Mouse (Mus musculus) embryonic stem cell, embryonic (primary cell): ENCODE data around the gene Abcf2.

ENCODE experiments used
- CTCF ChIA-PET, 4 experiments: fragments of 300-600 bp in 2 of 4; fragments of 350-600 bp in 2 of 4; sonication (Branson Sonifier 250); formaldehyde crosslinking; loops; one replicate each; lab custom pipeline; 2022; ENCODE audit warnings: inconsistent platforms in 2 of 4; lab: Charles Lee
- POLR2A ChIA-PET, 4 experiments: fragments of 300-600 bp in 2 of 4; fragments of 350-600 bp in 2 of 4; sonication (Branson Sonifier 250); formaldehyde crosslinking; loops; one replicate each; lab custom pipeline; 2022; ENCODE audit warnings: antibody characterized with exemption in 4 of 4, inconsistent platforms in 1 of 4; lab: Charles Lee

The Abcf2 gene

DNA sequence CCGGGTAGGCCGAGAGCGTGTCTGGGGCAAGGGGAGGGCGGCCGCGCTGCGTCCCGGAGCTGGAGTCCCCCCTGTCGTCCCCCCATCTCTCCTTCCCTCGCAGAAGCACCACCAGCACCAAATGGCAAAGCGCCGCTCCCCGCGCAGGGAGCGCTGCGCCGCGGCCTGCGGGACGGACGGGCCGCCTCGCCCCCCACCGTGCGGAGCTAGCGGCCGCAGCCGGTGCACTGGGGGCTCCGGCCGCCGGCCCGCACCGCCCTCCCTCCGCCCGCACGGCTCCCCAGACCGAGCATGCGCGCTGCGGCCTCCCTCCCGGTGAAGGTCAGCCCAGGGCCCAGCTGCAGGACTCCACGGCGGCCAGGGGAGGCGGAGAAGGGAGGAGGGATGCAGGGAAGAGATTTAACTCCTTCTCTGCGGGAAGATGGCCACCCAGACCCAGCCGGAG, 27.4 kb upstream of the Abcf2 start:
- POLR2A ChIA-PET: interaction anchor here in 3 of 4 experiments (0.6 to 1.2 kb wide), 8 partner anchors 11 to 205 kb away, joined by 3 to 5 read pairs (median 3); partner anchors contain the start of genes Abcf2 (in 1 of the 3) and Smarcd3 (in 1 of the 3)
- CTCF ChIA-PET: interaction anchor here in 1 of 4 experiments (1.9 kb wide), 1 partner anchor 18 kb away, joined by 4 read pairs; the partner anchor contains the start of gene Chpf2

DNA sequence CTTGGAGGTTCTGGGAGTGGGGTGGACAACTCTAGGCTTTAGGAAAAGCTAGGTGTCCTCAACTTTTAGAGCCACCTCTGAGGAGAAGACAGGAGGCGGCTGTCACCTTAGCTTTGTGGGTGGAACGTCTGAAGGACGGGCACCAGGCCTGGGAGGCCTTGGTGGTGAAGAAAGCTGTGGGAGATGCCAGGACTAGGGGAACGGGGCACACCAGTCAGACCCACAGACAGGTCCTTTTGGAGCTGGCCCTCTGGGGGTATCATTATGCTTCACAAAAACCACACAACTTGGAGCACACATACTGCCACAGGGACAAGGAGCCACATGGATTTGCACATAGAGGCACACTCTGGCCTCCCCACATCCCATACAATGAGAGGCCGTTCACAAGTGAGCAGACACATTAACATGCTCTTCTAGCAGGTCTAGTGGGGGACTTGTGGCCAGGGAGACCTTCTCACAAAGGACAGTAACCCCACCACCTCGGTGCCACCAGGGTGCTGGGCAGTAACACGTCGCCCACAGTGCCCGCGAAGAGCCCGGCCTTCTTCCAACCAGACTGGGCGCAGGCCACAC, 26.9 kb upstream of the Abcf2 start:
- ChIA-PET CTCF (interaction anchor here in 1 of 4 experiments (1.3 to 1.9 kb wide), 3 partner anchors 13 to 221 kb away, joined by 4 to 6 read pairs (median 4); partner anchors contain the start of gene Chpf2), POLR2A (interaction anchor here in 3 of 4 experiments (0.5 to 2.4 kb wide), 12 partner anchors 11 to 206 kb away, joined by 3 to 15 read pairs (median 4); partner anchors contain the start of genes Abcf2 (in 1 of the 3), Nub1 (in 1 of the 3) and Smarcd3 (in 1 of the 3))

DNA sequence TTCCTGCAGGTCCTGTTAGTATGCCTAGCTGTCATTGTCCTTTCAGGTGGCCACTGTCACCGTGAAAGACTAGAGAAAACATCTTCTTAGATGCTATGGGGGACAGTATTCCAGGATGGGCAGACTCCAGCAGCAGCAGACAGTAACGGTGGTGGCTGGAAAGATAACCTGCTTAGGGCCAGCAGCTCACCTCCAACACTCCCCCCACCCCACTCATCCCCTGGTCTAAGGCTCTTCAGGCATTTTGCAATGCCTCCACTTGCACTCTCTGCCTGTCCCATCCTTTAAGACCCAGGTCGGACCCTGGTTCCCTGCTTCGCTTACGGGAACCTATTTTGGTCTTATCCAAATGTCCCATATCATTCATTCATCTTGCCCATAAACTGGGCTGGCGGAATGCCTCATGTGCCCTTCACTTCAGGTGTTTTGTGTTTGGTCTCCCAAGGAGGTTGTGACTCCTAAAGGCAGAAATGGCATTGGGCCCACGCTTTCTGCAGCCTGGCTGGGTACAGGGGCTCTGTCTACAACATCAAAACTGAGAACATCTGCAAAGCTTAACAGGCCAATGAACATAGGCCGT, 26.3 kb upstream of the Abcf2 start:
- ChIA-PET POLR2A (interaction anchor here in 3 of 4 experiments (0.5 to 2.4 kb wide), 27 partner anchors 11 to 407 kb away, joined by 3 to 15 read pairs (median 4); partner anchors contain the start of genes Abcf2 (in 2 of the 3), Chpf2 (in 1 of the 3), Fastk (in 1 of the 3) and Nub1 (in 1 of the 3)), CTCF (interaction anchor here in 2 of 4 experiments (0.6 to 1.9 kb wide), 9 partner anchors 10 to 243 kb away, joined by 3 to 6 read pairs (median 4); partner anchors contain the start of gene Chpf2 (in 1 of the 2))

DNA sequence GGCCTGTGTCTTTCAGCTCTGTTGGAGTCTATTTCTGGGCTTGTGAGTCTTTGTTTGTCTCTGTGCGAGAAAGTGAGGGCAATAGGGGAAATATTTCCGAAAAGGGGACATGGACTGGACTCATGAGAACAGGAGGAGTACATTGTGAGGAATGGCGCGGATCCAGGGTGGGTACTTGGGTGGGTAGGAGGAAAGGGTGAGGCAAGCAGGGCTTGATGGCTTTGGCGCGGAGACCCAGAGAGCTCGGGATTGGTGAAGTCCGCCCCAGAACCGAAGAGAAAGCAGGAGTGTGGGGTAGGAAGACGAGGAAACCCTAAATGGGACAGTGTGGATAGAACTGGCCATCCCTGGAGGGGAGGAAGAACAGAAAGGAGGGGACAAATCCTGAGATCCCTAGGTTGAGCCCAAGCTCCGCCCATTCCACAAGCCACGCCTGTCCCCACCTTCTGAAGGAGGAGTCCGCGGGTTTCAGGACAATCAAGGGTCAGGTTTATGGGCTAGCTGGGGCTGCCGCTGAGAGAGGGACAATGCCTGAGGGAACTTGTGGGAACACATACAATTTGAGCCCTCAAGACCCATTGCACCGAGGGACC, 25.6 kb upstream of the Abcf2 start:
- POLR2A ChIA-PET: interaction anchor here in 3 of 4 experiments (0.5 to 2.5 kb wide), 31 partner anchors 9 to 1017 kb away, joined by 3 to 15 read pairs (median 3); partner anchors contain the start of genes Smarcd3 (in 2 of the 3), Abcf2 (in 1 of the 3), Chpf2 (in 1 of the 3) and Fastk (in 1 of the 3)
- CTCF ChIA-PET: interaction anchor here in 3 of 4 experiments (0.6 to 1.9 kb wide), 14 partner anchors 9 to 833 kb away, joined by 3 to 6 read pairs (median 4); partner anchors contain the start of gene Chpf2 (in 1 of the 3)

DNA sequence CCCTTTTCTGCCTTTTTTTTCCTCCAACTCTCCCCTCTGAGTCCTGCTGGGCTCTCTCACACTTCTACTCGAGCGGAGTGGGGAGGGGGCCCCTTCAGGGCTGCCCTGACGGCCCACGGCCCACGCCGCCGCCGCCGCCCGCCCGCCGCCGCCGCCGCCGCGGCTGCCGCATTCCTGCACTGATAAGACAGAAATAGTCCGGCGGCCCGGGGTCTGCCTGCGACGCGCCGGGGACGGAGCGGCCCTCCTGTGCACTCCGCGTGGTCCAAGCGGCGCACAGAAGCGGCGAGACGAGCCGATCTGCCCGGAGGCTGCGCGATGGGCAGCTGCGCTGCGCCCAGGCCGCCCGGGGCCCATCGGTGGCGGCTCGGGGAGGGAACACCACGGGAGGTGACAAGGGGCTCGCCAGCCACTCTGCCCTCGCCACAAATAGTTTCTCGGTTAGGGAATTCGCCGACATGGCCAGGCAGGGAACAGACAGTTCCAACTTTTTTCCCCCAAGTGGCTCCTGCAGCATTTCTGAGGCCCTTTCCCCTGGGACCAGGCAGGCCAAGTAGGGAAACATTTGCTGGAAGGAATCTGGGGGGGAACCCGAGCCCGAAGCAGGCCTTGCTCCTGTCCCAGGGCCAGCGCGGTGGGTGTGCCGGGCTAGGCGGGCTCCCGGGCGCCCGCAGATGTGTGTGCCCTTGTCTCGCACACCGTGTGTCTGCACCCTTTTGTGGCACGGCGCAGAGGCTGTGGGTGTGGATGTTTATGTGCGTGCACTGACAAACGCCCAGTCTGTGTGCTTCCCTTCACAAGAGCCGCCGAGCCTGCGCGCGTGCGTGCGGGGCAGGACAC, 24.9 kb upstream of the Abcf2 start:
- POLR2A ChIA-PET: interaction anchor here in 3 of 4 experiments (0.5 to 2.5 kb wide), 25 partner anchors 8 to 1016 kb away, joined by 3 to 15 read pairs (median 3); partner anchors contain the start of genes Smarcd3 (in 2 of the 3), Abcf2 (in 1 of the 3), Chpf2 (in 1 of the 3) and Fastk (in 1 of the 3)
- CTCF ChIA-PET: interaction anchor here in 3 of 4 experiments (0.6 to 1.9 kb wide), 10 partner anchors 9 to 834 kb away, joined by 3 to 6 read pairs (median 3); partner anchors contain the start of gene Chpf2 (in 1 of the 3)

DNA sequence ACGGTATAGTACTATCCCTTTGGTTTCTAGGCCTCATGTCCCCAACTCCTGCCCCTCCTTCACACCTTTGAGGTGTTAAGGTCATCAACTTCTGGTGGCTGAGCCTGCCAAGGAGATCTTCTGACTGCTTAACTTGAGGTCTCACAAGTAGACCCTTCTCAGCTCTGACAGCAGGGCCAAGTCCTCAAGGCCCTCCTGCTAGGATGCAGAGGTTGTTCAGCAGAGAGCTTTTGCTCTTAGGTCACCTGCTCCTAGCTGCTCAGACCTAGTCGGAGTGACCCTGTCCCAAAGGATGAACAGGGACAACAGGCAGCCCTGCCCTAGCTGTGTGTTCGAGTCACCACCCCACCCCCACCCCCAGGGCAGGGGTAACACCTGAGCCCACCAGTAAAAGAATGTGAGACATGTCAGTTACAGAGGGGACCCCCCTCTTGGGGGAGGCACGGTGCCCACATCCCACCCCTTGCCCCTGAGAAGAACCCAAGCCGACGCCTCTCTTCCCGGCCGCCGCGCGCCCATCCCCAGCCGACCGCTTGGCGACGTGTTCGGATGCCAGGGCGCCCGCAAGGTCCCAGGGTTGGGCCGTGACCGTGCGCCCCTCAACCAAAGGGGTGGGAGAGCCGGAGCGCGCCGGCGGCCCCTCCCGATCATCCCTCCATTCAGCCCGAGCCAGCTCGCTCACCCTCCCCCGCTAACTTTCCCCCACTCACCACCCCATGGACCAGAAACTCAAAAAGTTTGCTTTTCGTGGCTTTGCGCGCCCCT, 24.0 kb upstream of the Abcf2 start:
- POLR2A ChIA-PET: interaction anchor here in 3 of 4 experiments (0.6 to 2.5 kb wide), 9 partner anchors 23 to 413 kb away, joined by 3 to 15 read pairs (median 4); partner anchors contain the start of genes Abcf2 (in 2 of the 3), Nub1 (in 1 of the 3), Rheb (in 1 of the 3) and Smarcd3 (in 1 of the 3)
- CTCF ChIA-PET: interaction anchor here in 3 of 4 experiments (0.5 to 0.7 kb wide), 3 partner anchors 128 to 458 kb away, joined by 3 to 4 read pairs (median 3); no protein-coding TSS in a partner anchor

DNA sequence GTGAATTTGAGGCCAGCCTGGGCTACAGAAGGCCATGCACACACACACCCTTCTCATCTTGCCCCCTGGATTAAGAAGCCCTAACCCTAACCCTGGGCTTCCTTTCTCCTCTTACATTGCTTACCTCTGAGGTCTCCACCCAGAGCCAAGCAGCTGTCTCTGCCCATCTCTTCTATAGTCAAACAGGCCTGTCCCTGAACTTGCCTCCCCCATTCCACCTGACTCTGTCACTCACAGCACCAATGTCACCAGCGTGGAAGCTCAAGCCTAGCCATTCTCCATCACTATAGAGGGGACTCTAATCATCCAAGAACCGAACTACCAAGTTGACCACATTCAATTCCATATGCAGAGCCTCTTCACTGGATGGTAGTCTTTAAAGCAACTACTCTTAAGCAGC, 23.0 kb upstream of the Abcf2 start:
- POLR2A ChIA-PET: interaction anchor here in 2 of 4 experiments (1.3 to 1.7 kb wide), 3 partner anchors 22 to 85 kb away, joined by 3 to 6 read pairs (median 4); partner anchors contain the start of genes Abcf2 (in 1 of the 2) and Nub1 (in 1 of the 2)
- CTCF ChIA-PET: interaction anchor here in 2 of 4 experiments (0.6 to 0.8 kb wide), 2 partner anchors 70 to 240 kb away, joined by 3 read pairs; no protein-coding TSS in a partner anchor

DNA sequence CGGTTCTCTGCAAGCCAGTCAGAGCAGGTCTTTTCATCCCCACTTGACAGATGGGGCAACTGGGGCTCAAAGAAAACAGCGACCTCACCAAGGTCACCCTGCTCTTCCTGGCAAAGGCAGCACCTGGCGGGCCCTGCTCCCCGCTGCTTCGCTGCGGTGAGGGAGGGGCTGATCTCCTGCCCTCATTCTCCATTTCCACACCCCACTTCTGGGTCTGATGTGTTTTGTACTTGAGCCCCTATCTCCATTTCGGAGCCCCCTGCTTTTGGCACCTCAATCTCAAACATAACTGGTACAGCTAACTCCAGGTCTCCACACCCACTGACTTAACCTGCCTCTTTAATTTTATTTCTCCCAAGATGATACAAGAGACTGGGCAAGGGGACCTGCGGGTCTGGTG, 21.9 kb upstream of the Abcf2 start:
- ChIA-PET CTCF (interaction anchor here in 3 of 4 experiments (0.7 to 3.1 kb wide), 7 partner anchors 12 to 408 kb away, joined by 3 to 21 read pairs (median 7); partner anchors contain the start of genes Abcb8 (in 1 of the 3) and Chpf2 (in 1 of the 3)), POLR2A (interaction anchor here in 3 of 4 experiments (0.7 to 2.7 kb wide), 5 partner anchors 22 to 244 kb away, joined by 3 to 13 read pairs (median 5); partner anchors contain the start of genes Abcf2 (in 2 of the 3) and Rheb (in 1 of the 3))

DNA sequence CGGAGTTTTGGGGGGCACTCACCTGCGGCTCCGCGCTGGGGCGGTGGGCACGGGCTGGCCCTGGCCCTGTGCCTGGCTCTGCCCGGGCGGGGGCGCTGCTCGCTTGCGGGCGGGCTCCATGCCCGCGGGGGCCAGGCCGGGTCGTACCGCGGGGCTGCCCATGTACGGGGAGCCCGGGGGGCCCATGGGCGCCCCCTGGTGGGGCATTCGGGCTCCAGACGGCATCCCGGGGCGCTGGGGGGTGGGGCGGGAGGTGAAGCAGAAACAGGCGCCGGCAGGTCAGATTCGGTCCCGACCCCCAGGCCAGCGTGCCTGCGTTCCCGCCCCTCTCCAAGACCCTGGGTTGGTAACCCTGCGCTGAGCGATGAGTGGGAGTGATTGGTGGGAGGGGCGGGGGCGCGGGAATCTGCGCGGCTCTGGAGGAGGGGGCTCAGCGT, 21.3 kb upstream of the Abcf2 start:
- ChIA-PET POLR2A (interaction anchor here in 3 of 4 experiments (0.7 to 2.7 kb wide), 7 partner anchors 8 to 244 kb away, joined by 3 to 13 read pairs (median 5); partner anchors contain the start of genes Abcf2 (in 2 of the 3), Chpf2 (in 1 of the 3) and Rheb (in 1 of the 3)), CTCF (interaction anchor here in 2 of 4 experiments (0.9 to 3.1 kb wide), 18 partner anchors 11 to 412 kb away, joined by 3 to 21 read pairs (median 4); partner anchors contain the start of genes Chpf2 (in 2 of the 2), Abcb8 (in 1 of the 2), Abcf2 (in 1 of the 2) and Gbx1 (in 1 of the 2))

DNA sequence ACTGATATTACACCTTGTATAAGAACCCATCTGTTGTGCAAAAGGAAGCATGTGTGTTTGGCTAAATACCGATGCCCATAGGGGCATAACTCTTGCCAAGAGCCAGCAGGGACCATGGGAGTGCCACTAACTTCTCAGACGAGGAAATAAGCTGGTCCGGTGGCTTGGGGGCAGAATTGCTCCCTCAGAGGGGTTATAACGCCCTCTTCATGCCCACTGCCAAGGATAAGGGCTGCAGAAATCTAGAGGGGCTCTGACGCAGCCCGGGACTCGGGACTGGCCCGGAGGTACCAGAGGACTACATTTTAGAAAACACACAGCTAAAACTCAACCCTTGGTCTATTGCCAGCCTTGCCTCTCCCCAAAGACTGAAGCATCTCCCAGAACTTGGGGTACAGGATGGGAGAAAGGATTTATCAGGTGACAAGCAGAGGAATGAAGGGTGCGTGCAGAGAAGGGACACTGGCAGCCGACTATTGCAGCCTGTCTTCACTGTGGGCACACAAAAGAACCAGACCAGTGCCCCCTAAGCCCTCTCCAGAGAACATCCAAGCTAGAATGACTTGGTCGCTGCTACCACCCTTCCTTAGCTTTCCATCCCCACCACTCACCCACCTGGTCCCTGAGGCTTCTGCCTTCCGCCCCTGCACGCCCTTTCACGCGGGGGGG, 20.8 kb upstream of the Abcf2 start:
- ChIA-PET POLR2A (interaction anchor here in 3 of 4 experiments (1.0 to 2.7 kb wide), 11 partner anchors 8 to 115 kb away, joined by 3 to 13 read pairs (median 4); partner anchors contain the start of genes Abcf2 (in 2 of the 3), Chpf2 (in 2 of the 3) and Nub1 (in 1 of the 3)), CTCF (interaction anchor here (0.8 to 3.1 kb wide), 32 partner anchors 11 to 412 kb away, joined by 3 to 21 read pairs (median 4); partner anchors contain the start of genes Abcf2 (in 3 of the 4), Chpf2 (in 3 of the 4), Abcb8 (in 1 of the 4) and Gbx1 (in 1 of the 4))

DNA sequence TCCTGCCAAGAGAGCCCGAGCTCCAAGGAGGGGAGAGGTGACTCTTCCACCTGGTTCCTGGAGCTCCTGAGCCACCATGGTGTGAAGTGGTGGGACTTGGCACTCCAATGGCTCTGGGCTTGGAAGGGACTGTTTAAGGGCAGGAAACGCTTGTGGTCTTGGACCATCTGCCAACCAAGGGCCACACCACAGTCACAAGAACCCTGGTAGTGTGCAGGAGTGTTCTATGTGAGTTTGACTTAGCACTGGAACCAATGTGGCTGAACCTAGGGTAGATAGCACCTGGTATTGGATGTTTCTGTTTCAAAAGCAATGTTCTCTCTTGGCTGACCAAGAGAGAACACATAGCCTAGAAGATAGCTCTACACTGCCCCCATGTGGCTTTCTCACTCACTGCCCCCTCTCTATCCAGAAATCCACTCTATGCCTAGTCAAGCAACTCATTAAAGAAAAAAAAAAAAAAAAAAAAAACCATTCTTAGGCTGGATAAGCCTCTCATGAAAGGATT, 20.0 kb upstream of the Abcf2 start:
- ChIA-PET CTCF (interaction anchor here (0.6 to 3.1 kb wide), 44 partner anchors 10 to 1087 kb away, joined by 3 to 21 read pairs (median 4); partner anchors contain the start of genes Chpf2 (in 4 of the 4), Abcf2 (in 3 of the 4), Abcb8 (in 1 of the 4) and Cdk5 (in 1 of the 4)), POLR2A (interaction anchor here in 3 of 4 experiments (0.6 to 2.7 kb wide), 15 partner anchors 9 to 153 kb away, joined by 3 to 13 read pairs (median 4); partner anchors contain the start of genes Chpf2 (in 3 of the 3), Abcf2 (in 2 of the 3) and Nub1 (in 1 of the 3))

DNA sequence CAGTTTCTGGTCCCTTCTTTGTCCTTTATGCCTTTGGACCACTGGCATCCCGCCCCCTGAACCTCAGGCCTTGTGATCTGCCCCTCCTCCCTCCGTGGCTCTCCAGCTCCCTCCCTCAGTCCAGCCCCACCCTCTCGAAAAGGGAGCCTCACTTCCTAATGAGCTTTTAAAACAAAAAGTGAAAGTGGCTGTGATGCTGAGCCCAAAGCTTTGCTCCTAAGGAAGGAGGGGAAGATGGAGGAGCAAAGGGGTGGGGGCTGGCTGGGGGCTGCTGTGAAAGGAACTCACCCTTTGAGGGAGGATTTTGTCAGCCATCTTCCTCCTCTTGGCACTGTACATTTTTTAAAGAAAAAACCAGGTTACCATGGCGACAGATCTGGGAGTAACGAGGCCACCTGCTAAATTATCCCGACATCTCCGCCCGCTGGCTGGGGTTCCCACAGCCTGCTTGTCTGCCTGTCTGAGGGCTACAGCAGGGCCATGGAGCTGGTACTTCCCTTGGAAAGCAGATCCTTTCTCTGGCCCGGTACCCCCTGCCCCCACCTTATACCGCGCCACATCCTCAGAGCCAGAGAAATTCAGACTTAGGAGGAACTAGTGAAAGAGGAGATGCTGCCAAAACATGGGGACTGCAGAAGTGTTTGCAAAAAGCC, 19.4 kb upstream of the Abcf2 start:
- POLR2A ChIA-PET: interaction anchor here in 3 of 4 experiments (0.6 to 2.7 kb wide), 18 partner anchors 10 to 154 kb away, joined by 3 to 13 read pairs (median 4); partner anchors contain the start of genes Chpf2 (in 3 of the 3), Abcf2 (in 2 of the 3) and Nub1 (in 2 of the 3)
- CTCF ChIA-PET: interaction anchor here (0.6 to 3.1 kb wide), 40 partner anchors 9 to 1087 kb away, joined by 3 to 21 read pairs (median 5); partner anchors contain the start of genes Chpf2 (in 4 of the 4), Abcf2 (in 3 of the 4), Abcb8 (in 1 of the 4) and Cdk5 (in 1 of the 4)

DNA sequence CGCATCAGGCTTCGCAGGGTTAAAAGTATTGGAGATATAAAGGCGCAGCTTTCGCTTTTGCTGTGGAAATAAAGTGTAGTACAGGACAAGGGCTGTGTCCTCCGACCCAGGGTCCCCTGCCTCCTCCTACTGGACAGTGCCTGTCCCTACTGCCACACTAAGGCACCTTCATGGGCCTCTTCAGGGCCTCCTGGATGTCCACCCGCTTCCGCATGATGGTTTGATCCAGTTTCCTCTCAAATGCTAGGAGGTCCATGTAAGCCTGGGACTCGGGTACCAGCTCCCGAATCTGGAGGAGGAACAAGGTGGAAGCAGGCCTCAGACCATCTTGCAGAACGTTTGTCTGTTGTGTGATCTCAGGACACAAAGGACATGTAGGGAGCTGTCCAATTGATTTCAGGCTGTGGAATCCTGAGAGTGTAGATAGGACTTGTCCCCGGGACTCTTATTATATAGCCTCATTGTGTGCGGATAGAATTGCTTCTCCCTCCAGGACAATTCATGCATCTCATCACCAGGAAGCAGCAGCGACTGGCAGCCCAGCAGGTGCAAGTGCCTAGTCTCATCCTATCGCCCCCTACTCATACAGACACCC, 18.6 kb upstream of the Abcf2 start:
- POLR2A ChIA-PET: interaction anchor here in 3 of 4 experiments (0.5 to 1.9 kb wide), 7 partner anchors 9 to 194 kb away, joined by 4 to 8 read pairs (median 6); partner anchors contain the start of genes Chpf2 (in 1 of the 3) and Nub1 (in 1 of the 3)
- CTCF ChIA-PET: interaction anchor here in 3 of 4 experiments (0.6 to 3.1 kb wide), 11 partner anchors 9 to 1009 kb away, joined by 3 to 14 read pairs (median 4); partner anchors contain the start of gene Chpf2 (in 1 of the 3)
